Mouse (Mus musculus) myocyte (in vitro differentiated cells): ENCODE measurements around the gene Prss8. TPM values are rescaled to one million over a fixed set of nuclear protein-coding genes. Genes with fewer than 3 reads are reported as not detected.
"Not testable (repeated sequence)": the region's sequence is repeated elsewhere in the genome, so short reads cannot be mapped to it uniquely, and the experiment has no call there.

Experiments
- H3K27me3 ChIP-seq: one replicate; pipeline ENCODE4 v1.6.1; 2011; ENCODE audit not compliant: control insufficient read depth, insufficient read depth, insufficient read length
- H3K36me3 ChIP-seq: one replicate; pipeline ENCODE4 v1.6.1; 2011; ENCODE audit not compliant: control insufficient read depth, insufficient read depth
- H3K4me2 ChIP-seq: one replicate; pipeline ENCODE4 v1.6.1; 2011; ENCODE audit warnings: low read depth, control low read depth
- H3K4me3 ChIP-seq: one replicate; pipeline ENCODE4 v1.5.1; 2011; ENCODE audit warnings: mild to moderate bottlenecking, control low read depth, moderate library complexity
- H3K79me2 ChIP-seq: one replicate; pipeline ENCODE4 v1.6.1; 2011; ENCODE audit not compliant: control insufficient read depth, insufficient read depth
- H3ac ChIP-seq: one replicate; pipeline ENCODE4 v1.6.1; 2011; ENCODE audit not compliant: control insufficient read depth, insufficient read length
- CEBPB ChIP-seq: IDR thresholded peaks from 2 replicates; pipeline ENCODE4 v1.6.1; 2011; ENCODE audit warnings: mild to moderate bottlenecking, moderate library complexity; ENCODE audit not compliant: poor library complexity, insufficient read depth, severe bottlenecking
- E2F4 ChIP-seq: IDR thresholded peaks from one replicate; pipeline ENCODE4 v1.6.1; 2011; ENCODE audit warnings: mild to moderate bottlenecking, control low read depth, moderate library complexity; ENCODE audit not compliant: insufficient read depth
- MAX ChIP-seq: IDR thresholded peaks from one replicate; pipeline ENCODE4 v1.6.1; 2011; ENCODE audit warnings: low read depth, mild to moderate bottlenecking, control low read depth
- MYOD1 ChIP-seq, 3 experiments: IDR thresholded peaks; one replicate each; pipeline ENCODE4 v1.6.1; 2011; ENCODE audit warnings: control low read depth in 2 of 3, low read depth in 2 of 3, mild to moderate bottlenecking in 2 of 3, moderate library complexity in 1 of 3; ENCODE audit not compliant: insufficient read length in 2 of 3, control insufficient read depth in 1 of 3
- MYOG ChIP-seq, 3 experiments: IDR thresholded peaks; one replicate each; pipeline ENCODE4 v1.6.1; 2011; ENCODE audit warnings: control low read depth in 2 of 3, low read depth in 2 of 3, mild to moderate bottlenecking in 2 of 3; ENCODE audit not compliant: insufficient read length in 2 of 3, control insufficient read depth in 1 of 3, insufficient read depth in 1 of 3
- POLR2A ChIP-seq: IDR thresholded peaks from one replicate; pipeline ENCODE4 v1.6.1; 2011; ENCODE audit warnings: low read depth, mild to moderate bottlenecking, control low read depth, moderate library complexity; ENCODE audit not compliant: insufficient read length
- POLR2AphosphoS2 ChIP-seq: IDR thresholded peaks from one replicate; pipeline ENCODE4 v1.6.1; 2011; ENCODE audit warnings: low read depth, control low read depth; ENCODE audit not compliant: insufficient read length
- REST ChIP-seq: IDR thresholded peaks from one replicate; pipeline ENCODE4 v1.6.1; 2011; ENCODE audit warnings: mild to moderate bottlenecking, control low read depth, moderate library complexity; ENCODE audit not compliant: insufficient read depth, insufficient read length
- SRF ChIP-seq: IDR thresholded peaks from one replicate; pipeline ENCODE4 v1.6.1; 2011; ENCODE audit warnings: low read depth; ENCODE audit not compliant: control insufficient read depth, insufficient read length
- TCF12 ChIP-seq: IDR thresholded peaks from one replicate; pipeline ENCODE4 v1.6.1; 2011; ENCODE audit warnings: mild to moderate bottlenecking, control low read depth; ENCODE audit not compliant: poor library complexity, insufficient read depth, severe bottlenecking
- TCF3 ChIP-seq: IDR thresholded peaks from one replicate; pipeline ENCODE4 v1.6.1; 2011; ENCODE audit warnings: low read depth, control low read depth; ENCODE audit not compliant: insufficient read length
- USF1 ChIP-seq: IDR thresholded peaks from one replicate; pipeline ENCODE4 v1.6.1; 2011; ENCODE audit warnings: low read depth, mild to moderate bottlenecking, control low read depth, moderate library complexity
- polyA plus RNA-seq: library from polyadenylated mRNA; unstranded; fragments of >200 nt; fragmentation: generic; extraction: Trizol; gene quantifications from one replicate; pipeline ENCODE4 v1.2.1, GENCODE M21; 2012; ENCODE audit warnings: missing spikeins

Prss8 gene
- polyA plus RNA-seq, 1 experiment: 0.06 TPM

- Histone ChIP-seq H3K4me3 (no peak overlapping the region), H3K27me3 (no peaks in the 10 kb centered on the region), H3K36me3 (no peaks in the 10 kb centered on the region), H3K4me2 (no peak overlapping the region), H3K79me2 (no peaks in the 10 kb centered on the region), H3ac (no peak overlapping the region)
- TF ChIP-seq MYOD1 (IDR thresholded peaks at IDR 0.05; ENCODE audit: control insufficient read depth in 1 of 3, insufficient read length in 2 of 3, low read depth in 2 of 3): peak in 1 of 3 experiments; percentile 49
- no peak for TF ChIP-seq MAX
- no peak for TF ChIP-seq E2F4
- no peak for TF ChIP-seq USF1
Observed at GRCm38 (mm10) chr7:127897542-127897941, 32.4 kb downstream of the Prss8 start.

- Histone ChIP-seq H3ac (no peak overlapping the region), H3K4me3 (no peak overlapping the region), H3K79me2 (no peaks in the 10 kb centered on the region), H3K27me3 (no peaks in the 10 kb centered on the region), H3K36me3 (no peaks in the 10 kb centered on the region), H3K4me2 (peak overlapping the region; percentile 7)
- TF ChIP-seq MAX: no peak
- no peak for TF ChIP-seq MYOD1 (IDR thresholded peaks at IDR 0.05; ENCODE audit: control insufficient read depth in 1 of 3, insufficient read length in 2 of 3, low read depth in 2 of 3)
- TF ChIP-seq REST: no peak
- TF ChIP-seq TCF12: no peak
- TF ChIP-seq MYOG (IDR thresholded peaks at IDR 0.05; ENCODE audit: control insufficient read depth in 1 of 3, insufficient read depth in 1 of 3, insufficient read length in 2 of 3, low read depth in 2 of 3): no peak
- no peak for TF ChIP-seq USF1
- TF ChIP-seq POLR2A: no peak
- TF ChIP-seq SRF: no peak
- TF ChIP-seq E2F4: no peak
- no peak for TF ChIP-seq POLR2AphosphoS2
- TF ChIP-seq CEBPB: no peak
- TF ChIP-seq TCF3: no peak
Observed at GRCm38 (mm10) chr7:127896384-127896783, 33.5 kb downstream of the Prss8 start.

DNA sequence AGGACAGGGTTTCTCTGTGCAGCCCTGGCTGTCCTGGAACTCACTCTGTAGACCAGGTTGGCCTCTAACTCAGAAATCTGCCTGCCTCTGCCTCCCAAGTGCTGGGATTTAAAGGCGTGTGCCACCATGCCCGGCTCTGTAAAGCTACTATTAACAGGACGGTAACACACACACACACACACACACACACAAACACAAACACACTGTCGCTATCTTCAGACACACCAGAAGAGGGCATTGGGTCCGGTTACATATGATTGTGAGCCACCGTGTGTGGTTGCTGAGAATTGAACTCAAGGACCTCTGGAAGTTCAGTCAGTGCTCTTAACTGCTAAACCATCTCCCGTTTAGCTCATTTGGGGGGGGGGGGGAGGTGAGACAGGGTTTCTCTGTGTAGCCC, 34.0 kb downstream of the Prss8 start:
- not testable (repeated sequence) for H3K36me3 ChIP-seq, H3K79me2 ChIP-seq, H3K27me3 ChIP-seq
- Histone ChIP-seq H3ac (peak overlapping the region; percentile 10), H3K4me2 (peak overlapping the region; percentile 43), H3K4me3 (peak overlapping the region; percentile 32)

GRCm38 (mm10) chr7:127895442-127895841, 34.5 kb downstream of the Prss8 start, which contains the start of the genes Gm21974 and Vkorc1:
Gene Gm21974, minus strand, starts transcription at chr7:127895454.
Gene Vkorc1, minus strand, starts transcription at chr7:127895617.
- Histone ChIP-seq H3K36me3 (no peaks in the 10 kb centered on the region), H3K79me2 (no peaks in the 10 kb centered on the region), H3ac (peak within 1 kb of the TSS; percentile 10), H3K4me3 (peak within 1 kb of the TSS; percentile 32), H3K27me3 (no peaks in the 10 kb centered on the region), H3K4me2 (peak within 1 kb of the TSS; percentile 93)
- TF ChIP-seq MYOG (IDR thresholded peaks at IDR 0.05; ENCODE audit: control insufficient read depth in 1 of 3, insufficient read depth in 1 of 3, insufficient read length in 2 of 3, low read depth in 2 of 3): peak in 1 of 3 experiments; percentile 57
- no peak for TF ChIP-seq MAX
- TF ChIP-seq POLR2A: peak; percentile 96
- no peak for TF ChIP-seq TCF12
- peak in 2 of 3 experiments; percentile 0 to 38 for TF ChIP-seq MYOD1 (IDR thresholded peaks at IDR 0.05; ENCODE audit: control insufficient read depth in 1 of 3, insufficient read length in 2 of 3, low read depth in 2 of 3)
- TF ChIP-seq POLR2AphosphoS2: peak; percentile 93
- no peak for TF ChIP-seq CEBPB
- no peak for TF ChIP-seq REST

GRCm38 (mm10) chr7:127894480-127894879, 35.4 kb downstream of the Prss8 start:
- Histone ChIP-seq H3K79me2 (no peaks in the 10 kb centered on the region), H3K4me2 (peak overlapping the region; percentile 93), H3ac (peak overlapping the region; percentile 10), H3K36me3 (no peaks in the 10 kb centered on the region), H3K4me3 (peak overlapping the region; percentile 32), H3K27me3 (no peaks in the 10 kb centered on the region)
- no peak for TF ChIP-seq MAX
- TF ChIP-seq CEBPB: no peak
- TF ChIP-seq POLR2AphosphoS2: peak; percentile 12
- TF ChIP-seq POLR2A: no peak
- TF ChIP-seq SRF: no peak
- TF ChIP-seq E2F4: no peak
- TF ChIP-seq MYOD1 (IDR thresholded peaks at IDR 0.05; ENCODE audit: control insufficient read depth in 1 of 3, insufficient read length in 2 of 3, low read depth in 2 of 3): no peak

GRCm38 (mm10) chr7:127890798-127891197, 39.1 kb downstream of the Prss8 start, which contains the start of gene Prss53:
Gene Prss53, minus strand, starts transcription at chr7:127890970.
- Histone ChIP-seq H3ac (no peak within 1 kb of the TSS), H3K27me3 (no peaks in the 10 kb centered on the region), H3K4me2 (no peak within 1 kb of the TSS), H3K36me3 (peaks cover 9% of the 10 kb centered on the region), H3K4me3 (no peak within 1 kb of the TSS), H3K79me2 (peaks cover 8% of the 10 kb centered on the region)
- TF ChIP-seq MYOD1 (IDR thresholded peaks at IDR 0.05; ENCODE audit: control insufficient read depth in 1 of 3, insufficient read length in 2 of 3, low read depth in 2 of 3) (no peak), CEBPB (no peak), POLR2AphosphoS2 (no peak), TCF3 (no peak), SRF (no peak), POLR2A (no peak), TCF12 (no peak), REST (no peak), MAX (no peak), E2F4 (no peak), USF1 (no peak), MYOG (IDR thresholded peaks at IDR 0.05; ENCODE audit: control insufficient read depth in 1 of 3, insufficient read depth in 1 of 3, insufficient read length in 2 of 3, low read depth in 2 of 3) (no peak)
